Mouse (Mus musculus) bone marrow, adult 2 months (tissue): ENCODE data around the gene Opn4. TPM values are rescaled to one million over a fixed set of nuclear protein-coding genes. Genes with fewer than 3 reads are reported as not detected.

ENCODE experiments used
- H3K27ac ChIP-seq: fragments of 200-500 bp; 2 replicates; pipeline ENCODE4 v1.5.1; 2012; ENCODE audit warnings: low read depth, mild to moderate bottlenecking, control low read depth, inconsistent platforms, low read length; ENCODE audit not compliant: control insufficient read depth, poor library complexity, insufficient read depth
- H3K4me1 ChIP-seq: fragments of 200-500 bp; 2 replicates; pipeline ENCODE4 v1.6.1; 2011; ENCODE audit warnings: low read length; ENCODE audit not compliant: control insufficient read depth, insufficient read depth
- H3K4me3 ChIP-seq: fragments of 200-500 bp; replicated peaks from 2 replicates; pipeline ENCODE3; 2011; ENCODE audit warnings: mild to moderate bottlenecking, low read depth, low read length, control low read depth; ENCODE audit not compliant: control insufficient read depth
- CTCF ChIP-seq: fragments of 200-500 bp; IDR thresholded peaks from 2 replicates; pipeline ENCODE4 v1.5.1; 2011; ENCODE audit warnings: low read length, control low read depth; ENCODE audit not compliant: control insufficient read depth, insufficient read depth
- POLR2A ChIP-seq: fragments of 200-500 bp; IDR thresholded peaks from 2 replicates; pipeline ENCODE4 v1.6.1; 2011; ENCODE audit warnings: low read depth, mild to moderate bottlenecking, control low read depth, low read length, borderline replicate concordance; ENCODE audit not compliant: control insufficient read depth
- WGBS: fragments of 180-500 bp; shearing (Covaris S2); methylation state at CpG from one replicate; pipeline ENCODE4 v1.1.7; 2018; 5-methylcytosine and 5-hydroxymethylcytosine counted together
- polyA plus RNA-seq: library from polyadenylated mRNA; stranded (reverse); fragments of >200 nt; gene quantifications from 2 replicates; pipeline ENCODE4 v1.2.4, GENCODE M21; 2011; ENCODE audit warnings: low replicate concordance; ENCODE audit not compliant: missing spikeins, insufficient read depth, insufficient read length

Gene Opn4
- polyA plus RNA-seq, 1 experiment: not detected

DNA sequence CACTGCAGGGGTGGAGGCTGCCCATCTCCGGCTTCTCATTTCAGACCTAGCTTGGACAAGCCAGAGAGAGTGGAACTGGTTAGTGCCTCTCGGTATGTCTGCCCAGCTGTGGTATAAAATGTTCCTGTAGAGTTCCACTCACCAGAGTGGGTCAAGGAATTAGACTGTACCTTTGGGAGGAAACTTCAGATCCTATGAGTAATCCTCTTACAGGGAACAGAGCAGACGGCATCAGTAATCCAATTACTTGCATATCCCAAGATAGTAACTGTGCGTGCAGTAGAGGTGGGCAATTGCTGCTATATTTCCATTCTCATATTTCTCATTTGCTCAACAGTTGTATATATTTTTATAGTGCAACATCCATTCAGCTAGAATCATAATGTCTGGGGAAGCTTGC is 11.6 kb upstream of the Opn4 start:
- Histone ChIP-seq H3K4me1 (no peaks in the 10 kb centered on the region; the same call in 1 of the 2 replicates), H3K4me3 (no peak overlapping the region), H3K27ac (no peak overlapping the region)
- WGBS: 89% methylated on average over 4 of the region's 4 CpGs
- no peak for TF ChIP-seq CTCF

DNA sequence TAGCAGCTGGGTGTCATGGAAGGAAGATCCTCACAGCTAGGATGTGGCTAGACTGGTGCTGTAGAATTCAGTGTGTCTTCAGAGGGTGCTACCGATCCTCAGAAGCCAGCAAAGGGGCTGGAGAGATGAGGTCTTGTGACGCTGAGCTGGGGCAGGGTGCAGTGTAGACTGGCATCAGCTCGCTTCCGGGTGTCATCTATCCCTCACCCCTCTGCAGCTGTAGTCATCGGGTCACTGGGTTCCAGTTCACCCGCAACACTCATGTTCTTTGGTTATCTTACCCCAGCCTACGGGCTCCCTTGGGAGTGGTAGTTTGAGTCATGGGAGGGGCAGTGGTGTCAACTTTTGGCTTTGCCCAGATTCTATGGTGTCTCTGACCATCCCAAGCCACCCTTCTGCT is 2.0 kb upstream of the Opn4 start:
- H3K4me3 ChIP-seq: no peak overlapping the region
- TF ChIP-seq CTCF: no peak
- no peak for TF ChIP-seq POLR2A
- WGBS: 87% methylated on average over 7 of the region's 7 CpGs

DNA sequence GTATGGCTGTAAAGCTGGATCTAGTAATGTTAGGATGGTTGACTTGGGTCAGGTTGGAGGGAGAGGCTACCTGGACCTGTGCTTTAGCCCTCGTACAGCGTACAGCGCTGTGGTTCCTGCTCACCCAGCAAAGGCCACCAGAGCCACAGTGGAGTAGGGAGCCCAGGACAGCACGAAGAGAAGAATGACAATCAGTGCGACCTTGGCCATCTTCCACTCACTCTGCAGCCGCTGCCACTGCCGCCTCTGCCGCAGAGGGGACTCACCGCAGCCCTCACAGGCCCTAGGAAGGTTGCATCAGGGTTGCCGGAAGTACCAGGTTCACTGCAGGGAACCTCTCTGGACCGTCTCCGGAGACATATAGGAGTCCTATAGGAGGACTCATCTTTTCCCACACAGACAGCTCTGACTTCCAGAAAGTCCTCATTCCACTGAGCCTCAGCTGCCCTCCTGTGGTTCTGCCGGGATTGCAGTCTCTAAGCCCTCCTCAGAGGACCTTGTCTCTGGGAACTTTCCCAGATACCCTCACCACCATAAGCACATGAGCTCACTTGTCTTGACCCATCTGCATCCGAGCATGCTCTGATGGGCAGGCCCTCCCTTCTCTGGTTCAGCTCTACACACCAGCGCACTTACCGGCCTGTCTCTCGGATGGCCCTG is 4.2 kb downstream of the Opn4 start:
- 78% methylated on average over 17 of the region's 17 CpGs for WGBS
- TF ChIP-seq POLR2A: no peak
- no peak for TF ChIP-seq CTCF
- Histone ChIP-seq H3K4me3 (no peak overlapping the region), H3K27ac (no peak overlapping the region), H3K4me1 (no peaks in the 10 kb centered on the region)

More for the DNA sequence above, 2.0 kb upstream of the Opn4 start:
- no peaks in the 10 kb centered on the region for H3K4me1 ChIP-seq
- no peak overlapping the region for H3K27ac ChIP-seq

DNA sequence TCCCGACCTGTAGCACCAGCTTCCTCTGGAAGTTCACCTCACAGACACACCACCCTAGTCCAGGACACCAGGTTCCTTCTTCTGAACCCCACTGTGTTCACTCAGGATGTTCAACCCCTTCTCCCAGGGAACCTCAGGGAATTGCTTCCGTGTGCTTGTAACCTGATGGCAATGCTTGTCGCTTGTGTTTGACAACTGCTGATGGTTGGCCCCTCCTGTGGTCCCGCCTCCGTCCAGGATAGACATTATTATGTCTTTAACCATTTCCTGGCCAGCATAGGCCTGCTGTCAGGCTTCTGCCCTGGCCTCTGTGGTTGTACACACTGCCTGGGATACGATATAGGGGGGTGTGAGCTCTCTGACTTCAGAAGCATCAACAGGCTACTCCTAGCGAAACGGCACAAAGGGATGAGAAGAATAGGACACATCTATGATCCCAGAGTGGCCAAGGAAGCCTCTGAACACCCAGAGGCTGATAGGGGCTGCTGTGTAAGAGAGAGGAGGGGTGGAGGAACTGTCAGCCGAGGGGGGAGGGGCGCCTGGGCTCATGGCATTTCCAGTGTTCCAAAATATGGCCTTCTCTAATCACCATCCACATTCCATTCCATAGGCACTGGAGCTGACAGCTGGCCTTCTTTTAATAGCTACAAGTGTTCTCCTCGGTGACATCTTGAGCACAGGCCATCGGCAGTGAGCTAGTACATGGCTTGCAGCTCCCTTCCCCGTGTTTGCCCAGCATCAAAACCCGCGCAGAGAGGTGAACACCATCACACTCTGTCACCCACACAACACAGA is 8.0 kb downstream of the Opn4 start:
- WGBS: 82% methylated on average over 15 of the region's 15 CpGs
- H3K4me3 ChIP-seq: no peak overlapping the region
- H3K4me1 ChIP-seq: no peaks in the 10 kb centered on the region
- no peak overlapping the region for H3K27ac ChIP-seq
- TF ChIP-seq POLR2A (no peak), CTCF (no peak)

DNA sequence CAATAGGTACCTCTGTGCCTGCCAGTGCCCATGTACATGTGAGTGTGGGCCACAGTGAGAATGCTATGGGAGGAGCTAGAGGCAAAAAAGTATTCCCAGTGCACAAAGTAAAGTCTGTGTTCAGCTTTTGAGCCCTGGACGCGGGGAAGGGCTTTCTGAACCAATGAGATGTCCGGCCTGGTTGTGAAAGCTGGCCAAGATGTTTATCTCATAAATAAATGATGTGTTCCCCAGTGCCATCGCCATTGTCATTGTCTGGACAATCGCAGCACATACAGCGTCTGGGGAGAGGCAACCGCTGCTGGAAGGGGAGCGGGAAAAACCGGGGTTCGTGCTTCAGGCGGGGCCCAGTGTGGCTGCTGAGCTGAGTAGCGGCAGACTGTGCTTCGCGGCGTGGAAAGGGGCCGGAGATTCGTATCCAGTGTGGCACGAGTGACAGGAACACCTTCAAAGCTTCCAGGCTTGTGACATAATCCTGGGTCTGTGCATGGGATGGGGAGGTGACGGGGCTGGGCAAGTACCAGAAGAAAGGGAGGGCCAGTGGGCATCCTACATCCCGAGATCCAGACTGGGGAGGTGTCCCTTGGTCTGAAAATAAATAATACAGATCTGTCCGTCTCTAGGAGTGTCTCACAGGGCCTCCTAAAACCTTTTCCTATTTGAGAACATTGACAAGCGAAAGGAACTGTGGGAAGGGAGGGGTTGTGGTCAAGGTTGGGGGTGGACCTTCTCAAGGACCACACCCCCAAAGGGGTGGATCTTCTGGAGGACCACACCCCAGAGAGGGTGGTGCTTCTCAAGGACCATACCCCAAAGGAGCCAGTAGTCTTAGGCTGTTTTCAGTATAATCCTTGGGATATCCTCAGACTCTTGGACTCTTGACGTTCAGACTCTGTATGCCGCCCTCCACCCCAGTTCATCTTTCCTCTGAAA is 8.9 kb downstream of the Opn4 start:
- H3K4me3 ChIP-seq: no peak overlapping the region
- no peak overlapping the region for H3K27ac ChIP-seq
- 74% methylated on average over 24 of the region's 24 CpGs for WGBS
- TF ChIP-seq POLR2A (no peak), CTCF (no peak)
- no peaks in the 10 kb centered on the region for H3K4me1 ChIP-seq

DNA sequence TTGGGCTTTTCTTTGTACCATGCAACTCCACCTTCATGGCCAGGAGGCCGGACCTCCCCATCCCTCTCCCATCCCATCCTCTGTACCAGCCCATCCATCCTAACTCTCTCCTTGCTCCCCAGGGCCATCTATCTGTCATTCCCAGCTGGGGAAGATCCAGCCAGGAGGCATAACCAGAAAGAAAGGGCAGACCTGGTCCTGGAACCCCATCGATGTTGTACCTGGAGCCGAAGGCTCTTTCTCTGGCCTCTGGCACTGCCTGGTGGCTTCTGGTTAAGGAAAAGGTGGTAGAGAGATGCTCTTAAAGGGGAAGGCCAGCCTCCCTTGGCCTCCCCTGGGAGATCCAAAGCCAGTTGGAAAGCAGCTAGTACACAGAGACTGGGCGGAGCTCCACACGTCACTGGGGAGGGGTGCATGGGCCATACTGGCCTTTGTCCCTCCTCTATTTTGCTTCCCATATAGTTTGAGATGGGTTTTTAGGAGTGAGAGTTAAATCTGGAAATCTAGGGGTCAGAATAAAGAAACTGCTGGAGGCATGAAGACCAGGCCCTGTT is 9.8 kb downstream of the Opn4 start:
- TF ChIP-seq CTCF (no peak), POLR2A (no peak)
- WGBS: 88% methylated on average over 5 of the region's 5 CpGs

DNA sequence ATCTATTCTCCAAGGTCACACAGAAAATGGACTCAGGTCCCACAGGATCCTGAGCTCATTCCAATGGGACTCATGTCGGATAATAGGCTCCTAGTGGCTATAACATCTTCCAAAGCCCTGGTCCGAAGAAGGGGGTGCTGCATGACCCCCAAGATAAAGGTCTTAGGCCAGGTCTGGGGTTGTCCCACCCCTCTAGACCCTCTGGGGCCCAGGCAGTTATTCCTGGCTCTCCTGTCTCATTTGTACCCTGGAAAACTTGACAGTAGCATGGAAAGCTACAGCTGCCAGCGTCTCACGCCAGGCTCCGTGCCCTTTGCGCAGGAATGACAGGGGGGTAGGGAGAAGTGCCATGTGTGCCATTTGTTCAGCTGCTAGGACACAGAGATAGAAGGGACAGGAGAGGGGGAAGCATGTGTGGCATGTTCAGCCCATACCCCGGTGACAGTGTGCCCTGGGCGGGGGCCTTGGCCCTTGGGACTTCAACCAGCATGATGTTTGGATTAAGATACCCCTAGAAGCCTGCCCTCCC is 10.7 kb downstream of the Opn4 start:
- Histone ChIP-seq H3K4me3 (no peak overlapping the region), H3K4me1 (no peaks in the 10 kb centered on the region), H3K27ac (no peak overlapping the region)
- 83% methylated on average over 8 of the region's 8 CpGs for WGBS
- no peak for TF ChIP-seq POLR2A
- TF ChIP-seq CTCF: no peak

More for the DNA sequence above, 9.8 kb downstream of the Opn4 start:
- no peaks in the 10 kb centered on the region for H3K4me1 ChIP-seq
- no peak overlapping the region for H3K27ac ChIP-seq
- H3K4me3 ChIP-seq: no peak overlapping the region
